Mouse (Mus musculus) kidney, embryonic 14.5 days (tissue): ENCODE results near the gene Ppox. TPM values are rescaled to one million over a fixed set of nuclear protein-coding genes. Genes with fewer than 3 reads are reported as not detected.

ENCODE experiments used
- ATAC-seq: fragments of 200-750 bp; cut with Nextera tagmentation; 2 replicates; pipeline ENCODE4 v1.8.0; 2017; ENCODE audit warnings: moderate number of reproducible peaks, mild to moderate bottlenecking, moderate TSS enrichment, moderate library complexity; ENCODE audit not compliant: low FRiP score, low TSS enrichment
- H3K27ac ChIP-seq: fragments of 300-500 bp; sonication (generic); 2 replicates; pipeline ENCODE4 v1.5.1; 2014; ENCODE audit warnings: low read depth, mild to moderate bottlenecking, low read length, moderate library complexity, mixed read lengths
- H3K27me3 ChIP-seq: fragments of 300-500 bp; sonication (generic); 2 replicates; pipeline ENCODE4 v1.6.1; 2014; ENCODE audit warnings: mild to moderate bottlenecking, low read length; ENCODE audit not compliant: control insufficient read depth, insufficient read depth
- H3K36me3 ChIP-seq: fragments of 300-500 bp; sonication (generic); 2 replicates; pipeline ENCODE4 v1.6.1; 2014; ENCODE audit warnings: low read length, mixed read lengths; ENCODE audit not compliant: control insufficient read depth, insufficient read depth
- H3K4me1 ChIP-seq: fragments of 300-500 bp; sonication (generic); 2 replicates; pipeline ENCODE4 v1.6.1; 2014; ENCODE audit warnings: low read length, mixed read lengths; ENCODE audit not compliant: control insufficient read depth, insufficient read depth
- H3K4me2 ChIP-seq: fragments of 300-500 bp; sonication (generic); replicated peaks from 2 replicates; pipeline ENCODE4 v1.6.1; 2014; ENCODE audit warnings: low read depth, mild to moderate bottlenecking, low read length
- H3K4me3 ChIP-seq: fragments of 300-500 bp; sonication (generic); 2 replicates; pipeline ENCODE4 v1.5.1; 2014; ENCODE audit warnings: mild to moderate bottlenecking, low read length
- H3K9ac ChIP-seq: fragments of 300-500 bp; sonication (generic); 2 replicates; pipeline ENCODE4 v1.6.1; 2014; ENCODE audit warnings: low read depth, mild to moderate bottlenecking, low read length, moderate library complexity
- H3K9me3 ChIP-seq: fragments of 300-500 bp; sonication (generic); 2 replicates; pipeline ENCODE4 v1.6.1; 2016; ENCODE audit warnings: low read length; ENCODE audit not compliant: control insufficient read depth
- WGBS: fragments of 180-500 bp; shearing (Covaris S2); extraction: QIAGEN DNeasy Blood & Tissue Kit; methylation state at CpG from one replicate; pipeline ENCODE4 v1.1.7; 2014; 5-methylcytosine and 5-hydroxymethylcytosine counted together
- polyA plus RNA-seq: library from polyadenylated mRNA; unstranded; fragments of >200 nt; fragmentation: Nextera tagmentation; extraction: Ambion mirVana; gene quantifications from 2 replicates; pipeline ENCODE4 v1.2.1, GENCODE M21; 2014

Ppox gene
- polyA plus RNA-seq, 1 experiment from 2014 or later, result 58.1 TPM

DNA sequence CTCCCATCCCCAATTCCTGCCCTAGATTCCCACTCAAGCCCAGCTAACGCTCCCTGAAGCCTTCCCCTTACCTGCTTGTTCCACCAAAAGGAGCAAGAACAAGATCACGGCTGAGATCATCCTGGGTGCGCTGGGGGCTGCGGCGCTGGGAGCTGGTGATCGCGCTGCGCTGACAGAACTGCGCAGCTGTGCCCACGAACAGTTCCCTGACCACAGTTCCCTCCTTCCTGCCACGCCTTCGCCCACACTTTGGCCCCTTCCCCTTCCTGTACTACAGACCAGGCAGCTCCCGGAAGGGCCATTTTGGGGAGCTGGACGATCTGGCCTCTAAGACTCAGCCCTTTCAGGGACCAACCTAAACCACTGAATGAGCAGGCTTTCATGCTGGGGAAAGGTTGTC, 46.9 kb downstream of the Ppox start, which contains the start of gene Fcer1g:
Gene Fcer1g (minus strand): TSS at position 240 of the 400 bp plus-strand sequence.
- H3K9me3 ChIP-seq, result no peaks in the 10 kb centered on the region
- no peak within 1 kb of the TSS for H3K9ac ChIP-seq
- H3K27ac ChIP-seq, result no peak within 1 kb of the TSS
- WGBS, result 88% methylated on average over 14 of the region's 14 CpGs
- H3K4me3 ChIP-seq, result no peak within 1 kb of the TSS
- 0 out of 2 replicates have a peak, but pooled peaks cover 5% of the 10 kb centered on the region for H3K4me1 ChIP-seq
- H3K4me2 ChIP-seq, result no peak within 1 kb of the TSS
- no peaks in the 10 kb centered on the region for H3K27me3 ChIP-seq
- ATAC-seq, result no peak
- H3K36me3 ChIP-seq, result peaks cover 61% of the 10 kb centered on the region

GRCm38 (mm10) chr1:171232800-171233730, 47.9 kb downstream of the Ppox start:
- no peak overlapping the region for H3K4me3 ChIP-seq
- H3K27me3 ChIP-seq, result no peaks in the 10 kb centered on the region
- ATAC-seq, result no peak
- no peak overlapping the region for H3K27ac ChIP-seq
- no peaks in the 10 kb centered on the region for H3K9me3 ChIP-seq
- H3K36me3 ChIP-seq, result peaks cover 50% of the 10 kb centered on the region
- H3K9ac ChIP-seq, result no peak overlapping the region
- 88% methylated on average over 12 of the region's 12 CpGs for WGBS
- 0 out of 2 replicates have a peak, but pooled peaks cover 5% of the 10 kb centered on the region for H3K4me1 ChIP-seq
- H3K4me2 ChIP-seq, result no peak overlapping the region

GRCm38 (mm10) chr1:171232348-171232747, 48.6 kb downstream of the Ppox start:
- Histone ChIP-seq H3K4me1 (0 out of 2 replicates have a peak, but pooled peaks cover 5% of the 10 kb centered on the region), H3K27ac (no peak overlapping the region), H3K9me3 (no peaks in the 10 kb centered on the region), H3K27me3 (no peaks in the 10 kb centered on the region), H3K9ac (no peak overlapping the region), H3K4me2 (no peak overlapping the region), H3K36me3 (peaks cover 43% of the 10 kb centered on the region), H3K4me3 (no peak overlapping the region)
- ATAC-seq, result no peak
- 87% methylated on average over 5 of the region's 5 CpGs for WGBS

DNA sequence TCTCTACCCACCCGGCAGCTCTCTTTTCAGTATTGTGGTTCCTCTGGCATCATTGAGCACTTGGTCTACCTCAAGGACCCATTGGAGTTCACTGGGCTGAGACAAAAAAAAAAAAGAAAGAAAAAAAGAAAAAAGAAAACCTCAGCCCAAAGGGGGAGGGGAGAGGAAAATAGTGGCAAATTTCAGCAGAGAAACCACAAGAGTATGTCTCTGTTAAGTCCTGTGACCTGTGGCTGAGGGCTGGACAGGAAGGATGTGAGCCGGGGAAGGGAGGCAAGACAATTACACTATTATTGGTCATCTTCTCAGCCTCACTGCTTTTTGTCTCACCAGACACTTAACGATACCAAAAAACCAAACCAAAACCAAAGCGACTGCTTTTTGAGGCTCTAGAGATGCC, 49.1 kb downstream of the Ppox start:
- Histone ChIP-seq H3K27ac (no peak overlapping the region), H3K4me2 (no peak overlapping the region), H3K4me3 (no peak overlapping the region), H3K27me3 (no peaks in the 10 kb centered on the region), H3K9ac (no peak overlapping the region), H3K9me3 (no peaks in the 10 kb centered on the region), H3K4me1 (0 out of 2 replicates have a peak, but pooled peaks cover 5% of the 10 kb centered on the region), H3K36me3 (peaks cover 38% of the 10 kb centered on the region)
- no peak for ATAC-seq
- WGBS, result 78% methylated on average over 4 of the region's 4 CpGs

- H3K4me3 ChIP-seq, result no peak overlapping the region
- WGBS, result 70% methylated on average over 3 of the region's 3 CpGs
- no peaks in the 10 kb centered on the region for H3K27me3 ChIP-seq
- 0 out of 2 replicates have a peak, but pooled peaks cover 5% of the 10 kb centered on the region for H3K4me1 ChIP-seq
- H3K4me2 ChIP-seq, result no peak overlapping the region
- H3K36me3 ChIP-seq, result peaks cover 22% of the 10 kb centered on the region
- H3K27ac ChIP-seq, result no peak overlapping the region
- no peaks in the 10 kb centered on the region for H3K9me3 ChIP-seq
- no peak overlapping the region for H3K9ac ChIP-seq
- no peak; the same call in 1 of the 2 replicates for ATAC-seq
Measured at GRCm38 (mm10) chr1:171230215-171230614, 50.8 kb downstream of the Ppox start.

GRCm38 (mm10) chr1:171229750-171230149, 51.2 kb downstream of the Ppox start:
- no peaks in the 10 kb centered on the region for H3K27me3 ChIP-seq
- peaks cover 17% of the 10 kb centered on the region for H3K36me3 ChIP-seq
- H3K9ac ChIP-seq, result no peak overlapping the region
- H3K4me3 ChIP-seq, result no peak overlapping the region
- no peak overlapping the region for H3K4me2 ChIP-seq
- 0 out of 2 replicates have a peak, but pooled peaks cover 5% of the 10 kb centered on the region for H3K4me1 ChIP-seq
- no peak; the same call in 1 of the 2 replicates for ATAC-seq
- 51% methylated on average over 6 of the region's 6 CpGs for WGBS
- H3K27ac ChIP-seq, result no peak overlapping the region
- no peaks in the 10 kb centered on the region for H3K9me3 ChIP-seq

- H3K9ac ChIP-seq, result no peak overlapping the region
Measured at GRCm38 (mm10) chr1:171227879-171228278, 53.1 kb downstream of the Ppox start.

GRCm38 (mm10) chr1:171226780-171227179, 54.2 kb downstream of the Ppox start:
- Histone ChIP-seq H3K9me3 (no peaks in the 10 kb centered on the region), H3K4me3 (no peak overlapping the region), H3K4me2 (no peak overlapping the region), H3K9ac (no peak overlapping the region), H3K36me3 (no peaks in the 10 kb centered on the region), H3K27me3 (no peaks in the 10 kb centered on the region), H3K27ac (no peak overlapping the region), H3K4me1 (0 out of 2 replicates have a peak, but pooled peaks cover 5% of the 10 kb centered on the region)
- ATAC-seq, result no peak
- 75% methylated on average over 4 of the region's 4 CpGs for WGBS

More at GRCm38 (mm10) chr1:171227879-171228278, 53.1 kb downstream of the Ppox start:
- Histone ChIP-seq H3K9me3 (no peaks in the 10 kb centered on the region), H3K4me3 (no peak overlapping the region), H3K27me3 (no peaks in the 10 kb centered on the region), H3K27ac (no peak overlapping the region), H3K4me2 (no peak overlapping the region), H3K4me1 (0 out of 2 replicates have a peak, but pooled peaks cover 5% of the 10 kb centered on the region), H3K36me3 (no peaks in the 10 kb centered on the region)
- 88% methylated on average over 1 of the region's 1 CpGs for WGBS
- no peak for ATAC-seq
